Mouse (Mus musculus): Measurements from ENCODE around the gene Map3k20.

The Map3k20 gene

DNA sequence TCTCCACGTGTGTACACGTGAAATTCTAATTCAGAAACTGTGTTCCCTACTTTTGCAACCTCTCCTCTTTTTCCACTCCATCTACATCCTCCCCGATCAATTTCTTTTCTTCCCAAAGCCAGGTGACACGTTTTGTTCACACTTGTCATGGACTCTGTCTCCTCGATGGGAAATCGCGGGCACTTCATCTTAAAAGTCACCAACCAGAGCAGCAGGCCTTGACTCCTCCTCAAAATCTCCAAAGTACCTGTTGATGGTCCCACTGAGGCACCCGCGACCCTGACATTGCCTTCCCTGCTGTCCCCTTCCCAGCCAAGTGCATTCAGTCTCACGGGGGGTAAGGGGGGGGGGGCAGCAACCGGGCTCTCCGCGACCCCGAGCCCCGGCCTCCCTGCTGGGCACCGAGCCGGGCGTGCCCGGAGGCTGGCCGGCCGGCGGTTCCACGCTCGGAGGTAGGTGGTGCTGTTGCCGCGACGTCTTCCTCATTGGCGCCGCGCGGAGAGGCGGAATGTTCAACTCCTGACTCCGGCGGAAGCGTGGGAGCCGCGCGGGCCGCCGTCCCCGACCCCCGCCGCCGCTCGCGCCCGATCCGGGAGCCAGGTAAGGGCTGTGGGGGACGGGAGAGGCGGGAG lies at the start of gene Map3k20:
Gene Map3k20 (plus strand): TSS at position 382 of the 632 bp plus-strand sequence.
- peak; percentile 51 to 71 for DNase-seq

DNA sequence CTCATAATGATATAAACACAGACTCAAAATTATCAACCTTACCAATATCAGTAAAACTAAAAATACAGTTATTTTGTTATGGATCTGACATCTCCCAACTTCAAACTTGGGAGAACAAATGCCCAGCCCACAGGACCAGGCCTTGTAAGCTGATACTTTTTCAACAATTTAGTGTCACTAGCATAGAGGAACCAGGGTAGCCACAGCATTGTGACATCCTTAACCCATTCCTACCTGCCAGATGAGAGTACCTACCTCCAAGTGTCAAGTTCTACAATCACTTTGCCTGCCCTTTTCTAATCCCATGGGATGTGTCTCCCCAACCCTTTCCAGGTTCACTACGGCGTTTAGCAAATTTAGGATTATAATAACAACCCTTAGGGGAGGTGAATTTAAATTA lies 47.0 kb upstream of the Map3k20 start:
- no peak for DNase-seq

GRCm38 (mm10) chr2:72238925-72239324 lies 46.5 kb upstream of the Map3k20 start:
- peak in 1 of 2 experiments; percentile 11 for DNase-seq

GRCm38 (mm10) chr2:72239456-72239855 lies 46.0 kb upstream of the Map3k20 start:
- DNase-seq = no peak

DNA sequence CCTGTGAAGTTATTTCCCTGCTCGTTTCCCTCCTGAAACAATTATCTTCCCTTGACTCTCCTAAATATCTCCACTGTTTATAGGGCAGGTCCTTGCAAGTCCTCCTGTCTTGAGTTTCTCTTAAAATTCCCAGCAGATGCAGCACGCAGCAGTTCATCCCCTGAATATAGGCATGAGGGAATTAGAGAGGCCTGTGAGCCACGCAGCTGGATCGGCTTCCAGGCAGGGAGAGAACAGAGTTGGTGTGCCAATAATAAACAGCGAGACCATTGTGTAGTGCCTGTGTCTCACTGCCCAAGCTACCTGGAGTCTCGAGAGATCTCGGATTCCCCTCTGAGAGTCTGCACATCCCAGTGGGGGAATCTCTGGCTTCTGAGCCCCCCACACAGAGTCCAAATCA lies 45.4 kb upstream of the Map3k20 start:
- DNase-seq = no peak

GRCm38 (mm10) chr2:72240691-72241090 lies 44.7 kb upstream of the Map3k20 start:
- DNase-seq = no peak

DNA sequence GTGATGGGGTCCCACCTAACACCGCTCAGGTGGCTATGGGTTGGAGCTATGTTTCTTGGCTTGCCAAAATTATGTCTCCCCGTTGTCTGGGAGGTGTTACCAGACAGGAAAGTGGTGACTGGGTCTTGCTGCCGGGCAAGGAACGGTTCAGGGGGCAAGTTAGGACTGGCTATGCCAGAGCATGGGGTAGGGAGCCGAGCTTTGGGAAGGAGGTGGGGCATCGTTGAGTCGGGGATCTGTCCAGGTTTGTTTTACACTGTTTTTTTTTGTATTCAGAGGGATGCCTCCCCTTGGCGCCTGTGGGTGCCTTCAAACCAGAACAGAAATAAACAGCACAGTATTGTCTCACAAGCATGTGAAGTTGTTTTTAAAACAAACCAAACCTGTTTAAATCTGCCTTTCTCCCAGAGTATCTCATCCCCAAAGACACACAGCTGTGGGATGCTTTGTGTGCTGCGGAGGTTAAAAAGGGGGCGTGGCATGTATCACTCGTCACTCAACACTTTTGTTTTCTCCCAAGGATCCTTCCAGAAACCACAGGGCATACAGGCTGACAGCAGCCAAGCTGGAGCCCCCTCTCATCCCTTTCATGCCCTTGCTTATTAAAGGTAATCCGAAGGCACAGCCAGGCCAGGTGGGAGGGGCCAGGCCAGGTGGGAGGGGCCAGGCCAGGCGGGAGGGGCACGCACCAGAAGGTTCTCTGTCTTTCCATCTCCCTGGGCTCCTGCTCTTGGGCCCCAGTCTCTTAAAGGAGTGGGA lies 43.5 kb upstream of the Map3k20 start:
- no peak for DNase-seq

DNA sequence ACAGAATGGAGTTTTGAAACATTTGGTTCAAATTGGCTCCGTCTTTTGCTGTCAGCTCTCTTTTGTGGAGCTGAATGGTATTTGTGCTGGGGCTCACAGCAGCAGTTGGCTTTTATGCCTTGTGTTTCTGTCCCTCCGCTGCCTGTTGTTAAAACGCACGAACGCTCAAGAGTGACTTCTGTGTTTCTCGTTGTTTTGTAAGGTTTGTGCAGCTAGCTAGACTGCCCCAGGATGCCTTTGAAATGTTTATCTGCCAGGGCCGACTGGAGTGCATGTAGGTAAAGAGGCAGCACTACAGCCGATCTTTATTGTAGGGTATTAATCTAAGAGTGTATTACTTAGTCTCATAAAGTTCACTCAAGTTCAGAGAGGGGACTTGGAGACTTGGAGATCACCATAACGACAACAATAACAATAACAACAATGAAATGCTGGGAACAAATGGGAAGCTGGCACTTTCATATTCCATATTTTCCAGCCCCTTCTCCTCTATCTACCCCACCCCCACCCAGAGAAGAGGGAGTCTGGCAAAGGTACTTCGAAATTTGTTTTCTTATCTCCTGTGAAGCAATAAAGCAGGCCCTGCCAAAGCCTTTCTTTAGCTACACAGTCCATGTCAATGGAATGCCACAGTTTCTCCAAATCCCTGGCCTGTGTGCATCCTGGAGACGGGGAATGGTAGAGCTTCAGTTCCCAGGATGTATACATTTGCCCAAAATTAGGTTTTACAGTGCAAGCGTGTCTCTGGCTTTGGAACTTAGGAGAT lies 42.3 kb upstream of the Map3k20 start:
- no peak for DNase-seq

DNA sequence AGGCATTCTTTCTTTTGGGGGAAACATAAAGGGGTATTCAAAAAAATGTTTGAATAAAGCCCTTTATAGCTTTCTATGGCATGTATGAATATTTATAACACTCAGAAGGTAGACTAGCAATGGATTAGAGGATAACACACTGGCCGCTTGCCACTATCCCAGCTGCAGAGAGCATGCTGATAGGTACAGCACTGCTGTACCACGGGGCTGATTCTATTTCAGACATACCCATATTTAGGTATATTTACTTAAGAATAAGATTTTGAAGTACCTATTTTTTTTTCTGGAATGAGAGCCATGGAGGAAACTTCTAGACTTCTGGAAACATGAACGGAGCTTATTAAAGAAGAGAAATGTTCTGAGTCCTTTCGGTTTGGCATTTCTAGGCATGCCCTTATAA lies 39.8 kb upstream of the Map3k20 start:
- DNase-seq = no peak

DNA sequence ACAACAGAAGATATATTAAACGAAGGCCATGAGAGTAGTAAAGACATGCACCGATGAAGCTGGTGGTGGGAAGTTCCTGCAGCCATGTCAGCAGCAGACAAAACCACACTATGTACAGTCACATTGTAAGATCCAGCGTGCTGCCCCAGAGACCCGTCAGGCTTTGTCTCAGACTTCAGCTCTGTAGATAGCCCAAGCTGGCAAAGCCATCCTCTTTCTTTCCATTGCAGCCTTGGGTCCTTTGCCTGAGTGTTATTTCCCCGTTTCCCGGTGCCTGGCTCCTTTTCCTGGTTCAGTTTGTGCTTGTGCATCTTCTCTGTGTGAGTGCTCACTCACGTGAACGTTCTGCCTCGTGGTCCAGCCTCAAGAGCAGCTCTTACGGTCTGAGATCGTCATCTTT lies 39.1 kb upstream of the Map3k20 start:
- no peak for DNase-seq

DNA sequence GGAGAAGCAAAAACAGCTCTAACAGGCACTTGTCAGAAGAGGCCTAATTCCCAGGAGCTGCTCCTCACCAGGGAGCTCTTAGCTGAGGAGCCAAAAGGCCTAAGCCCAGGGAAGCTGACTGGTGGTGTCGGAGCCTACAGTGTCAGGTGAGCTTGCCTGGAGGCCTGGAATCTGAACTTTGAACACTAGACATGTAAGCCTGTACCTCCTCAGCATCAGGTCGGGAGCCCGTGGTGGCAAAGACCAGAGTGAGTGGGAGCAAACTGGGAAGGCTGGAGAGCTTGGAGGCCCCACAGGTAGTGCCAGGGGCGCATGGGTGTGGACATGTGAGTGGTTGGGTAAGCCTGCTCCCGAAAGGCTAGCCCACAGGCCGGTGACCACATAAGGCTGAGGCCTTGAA lies 37.6 kb upstream of the Map3k20 start:
- peak in 1 of 2 experiments; percentile 15 for DNase-seq

DNA sequence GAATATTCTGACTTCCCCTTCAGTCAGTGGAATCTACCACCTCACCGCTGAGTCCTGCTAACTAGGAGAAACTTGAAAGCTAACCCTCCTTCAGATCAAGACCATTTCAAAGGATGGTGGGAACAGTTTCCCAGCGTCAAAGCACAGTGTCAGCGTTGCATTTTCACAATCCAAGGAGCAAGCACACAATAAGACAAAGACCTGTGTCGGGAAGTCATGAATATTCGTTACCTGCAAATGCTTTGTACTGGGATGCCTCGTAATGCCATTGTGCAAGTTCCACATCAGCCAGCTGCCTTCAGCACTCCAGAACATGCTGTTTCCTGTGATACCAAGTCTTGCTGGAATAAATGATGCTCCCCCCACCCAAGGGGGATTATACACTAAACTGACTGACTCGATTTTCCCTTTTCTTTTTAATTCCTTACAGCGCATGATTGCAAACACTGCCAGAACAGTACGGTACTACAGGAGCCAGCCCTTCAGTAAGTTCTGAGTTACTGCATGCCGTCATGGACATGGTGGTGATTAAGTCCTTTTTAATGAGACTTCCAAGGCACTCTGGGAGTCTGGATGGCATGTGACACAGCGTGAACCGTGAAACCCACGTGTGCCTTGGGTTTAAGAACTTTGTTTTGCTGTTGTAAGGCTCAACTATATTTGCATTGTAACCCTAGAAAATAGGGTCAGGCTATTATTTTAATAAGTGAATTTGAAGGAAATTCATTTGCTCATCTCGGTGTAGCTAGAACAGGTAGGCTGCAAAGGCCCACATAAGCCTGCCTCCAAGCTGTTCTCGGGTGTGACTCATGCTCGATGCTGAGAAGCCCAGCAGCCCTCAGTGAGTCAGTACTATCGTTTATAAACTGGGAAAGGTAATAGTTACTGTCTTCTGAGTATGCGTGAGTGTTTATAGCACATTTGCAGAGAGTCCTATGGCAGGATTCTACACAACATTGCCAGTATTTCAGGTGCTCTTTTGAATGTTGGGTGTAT lies 32.6 kb upstream of the Map3k20 start:
- DNase-seq = no peak

GRCm38 (mm10) chr2:72253882-72254281 lies 31.6 kb upstream of the Map3k20 start:
- DNase-seq = no peak

DNA sequence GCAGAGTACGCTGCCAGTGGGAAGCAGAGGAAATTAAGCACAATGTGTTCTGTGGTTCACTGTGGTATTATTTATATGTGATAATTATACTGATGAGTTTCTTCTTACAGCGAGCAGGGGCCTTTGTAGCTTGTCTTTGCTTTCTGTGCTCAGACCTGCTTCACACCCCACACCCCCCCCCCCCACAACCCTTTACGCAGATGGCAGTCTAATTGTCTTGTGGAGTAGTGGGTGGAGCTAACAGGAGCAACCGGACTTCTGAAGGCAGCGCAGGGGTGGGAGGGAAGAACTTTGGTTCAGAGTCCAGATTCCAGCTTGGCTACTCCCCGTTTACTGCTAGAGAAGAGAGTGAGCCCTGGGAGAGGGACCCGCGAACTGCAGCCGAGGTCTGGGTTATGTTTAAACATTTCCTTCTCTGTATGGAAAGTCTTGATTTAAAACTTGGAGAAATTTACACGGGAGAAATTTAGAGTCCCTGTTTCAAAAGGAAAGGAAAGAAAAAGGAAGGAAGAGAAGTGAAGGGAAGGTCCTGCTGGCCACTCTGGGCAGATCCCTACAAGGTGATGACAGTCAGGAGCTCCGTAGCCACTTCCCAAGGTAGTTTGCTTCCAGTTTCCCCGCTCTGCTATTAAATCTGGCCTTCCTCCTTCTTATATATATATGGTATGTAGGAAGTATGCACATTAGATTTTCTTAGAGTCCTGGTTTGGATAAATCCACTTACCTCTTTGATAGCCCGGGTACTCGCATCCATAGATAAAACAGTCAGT lies 30.4 kb upstream of the Map3k20 start:
- DNase-seq = peak; percentile 72 to 74

DNA sequence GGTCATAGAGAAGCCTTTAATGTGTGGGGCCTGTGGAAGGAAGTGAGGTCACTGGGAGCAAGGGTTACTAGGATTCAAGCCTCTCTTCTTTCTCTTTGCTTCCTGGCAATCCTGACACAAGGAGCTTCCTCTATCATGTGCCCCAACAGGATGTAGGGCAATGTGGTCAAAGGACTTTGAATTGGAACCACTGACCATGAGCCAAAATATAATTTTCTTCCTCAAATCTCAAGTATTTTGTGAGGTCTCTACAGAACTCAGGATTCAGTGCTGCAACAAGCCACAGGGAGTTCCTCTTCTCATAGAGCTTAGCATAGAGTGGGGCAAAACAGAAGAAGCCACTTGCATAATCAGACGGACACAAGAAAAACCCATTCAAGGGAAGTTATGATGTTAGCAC lies 24.7 kb upstream of the Map3k20 start:
- DNase-seq = no peak

DNA sequence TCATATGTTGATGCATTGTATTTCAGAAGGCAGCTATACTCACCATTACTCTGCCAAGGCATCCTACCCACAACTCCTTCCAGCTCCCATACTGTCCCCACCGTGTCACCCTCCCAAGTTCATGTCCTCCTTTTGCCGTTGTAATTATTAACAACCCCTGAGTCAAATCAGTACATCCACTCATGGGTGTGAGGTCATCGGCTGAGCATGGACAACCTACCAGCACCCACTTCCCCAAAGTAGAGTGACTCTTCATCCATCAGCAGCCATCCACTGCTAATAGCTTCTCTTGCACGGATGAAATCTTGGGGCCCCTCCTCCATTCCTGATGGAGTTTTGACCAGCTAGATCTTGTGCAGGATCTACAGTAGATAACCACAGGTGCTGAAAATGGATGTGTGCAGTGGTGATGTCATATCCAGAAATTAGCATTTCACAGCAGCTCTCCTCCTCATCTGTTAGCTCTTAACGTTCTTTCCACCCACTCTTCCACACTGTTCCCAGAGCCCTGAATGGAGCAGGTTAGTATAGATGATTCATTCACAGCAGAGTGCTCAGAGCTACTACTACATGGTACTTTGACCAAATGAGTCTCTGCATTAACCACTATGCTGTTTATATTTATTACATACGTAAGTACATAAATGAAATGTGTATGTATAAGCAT lies 22.5 kb upstream of the Map3k20 start:
- DNase-seq = no peak

- DNase-seq = no peak
These were observed 18.0 kb upstream of the Map3k20 start for GRCm38 (mm10) chr2:72267390-72267789.

- DNase-seq = no peak
These were observed 15.6 kb upstream of the Map3k20 start for GRCm38 (mm10) chr2:72269651-72270341.

GRCm38 (mm10) chr2:72278247-72278873 lies 7.1 kb upstream of the Map3k20 start:
- DNase-seq = no peak

DNA sequence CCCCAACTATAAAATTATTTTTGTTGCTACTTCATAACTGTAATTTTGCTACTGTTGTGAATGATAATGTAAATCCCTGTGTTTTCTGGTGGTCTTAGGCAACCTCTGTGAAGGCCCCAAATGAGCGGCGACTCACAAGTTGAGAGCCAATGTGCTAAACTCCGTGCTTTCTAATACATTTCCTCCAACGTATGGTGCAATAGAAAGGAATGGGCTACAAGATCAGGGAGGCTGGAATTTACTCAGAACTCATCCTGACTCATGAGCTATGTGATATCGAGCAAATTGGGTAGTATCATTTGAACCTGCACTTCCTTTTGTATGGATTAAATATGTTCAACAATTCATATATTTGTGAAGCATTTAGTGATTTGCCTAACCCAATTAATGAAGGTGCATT lies 4.9 kb upstream of the Map3k20 start:
- no peak for DNase-seq
